Mouse (Mus musculus) testis, adult 2 months (tissue): ENCODE measurements around the gene Nfib. TPM values are rescaled to one million over a fixed set of nuclear protein-coding genes. Genes with fewer than 3 reads are reported as not detected.

Experiments used
- H3K27ac ChIP-seq: fragments of 200-500 bp; 2 replicates; pipeline ENCODE4 v1.5.1; 2012; ENCODE audit warnings: low read depth, low read length; ENCODE audit not compliant: control insufficient read depth, insufficient read depth
- H3K27me3 ChIP-seq: fragments of 200-500 bp; 2 replicates; pipeline ENCODE4 v1.6.1; 2012; ENCODE audit warnings: mild to moderate bottlenecking, low read length, moderate library complexity; ENCODE audit not compliant: control insufficient read depth, insufficient read depth
- H3K36me3 ChIP-seq: fragments of 200-500 bp; 2 replicates; pipeline ENCODE4 v1.6.1; 2012; ENCODE audit warnings: mild to moderate bottlenecking, low read length; ENCODE audit not compliant: control insufficient read depth, insufficient read depth
- H3K4me1 ChIP-seq: fragments of 200-500 bp; 2 replicates; pipeline ENCODE4 v1.6.1; 2012; ENCODE audit warnings: low read length; ENCODE audit not compliant: control insufficient read depth, insufficient read depth
- H3K4me3 ChIP-seq: fragments of 200-500 bp; 2 replicates; pipeline ENCODE4 v1.5.1; 2012; ENCODE audit warnings: low read depth, mild to moderate bottlenecking, low read length, moderate library complexity, mixed read lengths; ENCODE audit not compliant: control insufficient read depth
- CTCF ChIP-seq: fragments of 200-500 bp; IDR thresholded peaks from 2 replicates; pipeline ENCODE4 v1.5.1; 2012; ENCODE audit warnings: low read depth, mild to moderate bottlenecking, inconsistent platforms, low read length, moderate library complexity; ENCODE audit not compliant: control insufficient read depth, insufficient read depth, insufficient replicate concordance
- POLR2A ChIP-seq: fragments of 200-500 bp; IDR thresholded peaks from 2 replicates; pipeline ENCODE4 v1.6.1; 2012; ENCODE audit warnings: low read depth, mild to moderate bottlenecking, inconsistent platforms, low read length, moderate library complexity; ENCODE audit not compliant: control insufficient read depth
- polyA plus RNA-seq: library from polyadenylated mRNA; depleted of rRNA; stranded (reverse); fragments of >200 nt; gene quantifications from 2 replicates; pipeline ENCODE4 v1.2.3, GENCODE M21; 2012

Gene Nfib
- polyA plus RNA-seq, 1 experiment, result 1.2 TPM

GRCm38 (mm10) chr4:82723048-82723447 is 17.5 kb upstream of the Nfib start:
- H3K4me1 ChIP-seq, result no peaks in the 10 kb centered on the region
- no peaks in the 10 kb centered on the region for H3K27me3 ChIP-seq
- TF ChIP-seq CTCF (no peak), POLR2A (no peak)

GRCm38 (mm10) chr4:82715833-82716232 is 10.3 kb upstream of the Nfib start:
- Histone ChIP-seq H3K4me1 (no peaks in the 10 kb centered on the region), H3K27ac (no peak overlapping the region), H3K27me3 (no peaks in the 10 kb centered on the region), H3K4me3 (no peak overlapping the region), H3K36me3 (no peaks in the 10 kb centered on the region)
- TF ChIP-seq POLR2A (no peak), CTCF (no peak)

More at GRCm38 (mm10) chr4:82723048-82723447, 17.5 kb upstream of the Nfib start:
- Histone ChIP-seq H3K4me3 (no peak overlapping the region), H3K36me3 (no peaks in the 10 kb centered on the region), H3K27ac (no peak overlapping the region)

- Histone ChIP-seq H3K4me1 (no peaks in the 10 kb centered on the region), H3K4me3 (no peak overlapping the region), H3K36me3 (no peaks in the 10 kb centered on the region), H3K27me3 (no peaks in the 10 kb centered on the region), H3K27ac (no peak overlapping the region)
- TF ChIP-seq CTCF (no peak), POLR2A (no peak)
Measured at GRCm38 (mm10) chr4:82711611-82712295, 6.2 kb upstream of the Nfib start.

GRCm38 (mm10) chr4:82709666-82710065 is 4.1 kb upstream of the Nfib start:
- H3K36me3 ChIP-seq, result no peaks in the 10 kb centered on the region
- TF ChIP-seq POLR2A, result no peak
- no peak for TF ChIP-seq CTCF
- H3K4me1 ChIP-seq, result no peaks in the 10 kb centered on the region
- H3K4me3 ChIP-seq, result no peak overlapping the region
- no peak overlapping the region for H3K27ac ChIP-seq
- H3K27me3 ChIP-seq, result no peaks in the 10 kb centered on the region

GRCm38 (mm10) chr4:82706012-82706411 is 462 bp upstream of the Nfib start:
- Histone ChIP-seq H3K4me1 (no peaks in the 10 kb centered on the region), H3K27ac (no peak overlapping the region)

GRCm38 (mm10) chr4:82704079-82704830 is 1.3 kb downstream of the Nfib start:
- Histone ChIP-seq H3K4me3 (no peak overlapping the region), H3K4me1 (no peaks in the 10 kb centered on the region), H3K27ac (no peak overlapping the region), H3K36me3 (no peaks in the 10 kb centered on the region), H3K27me3 (no peaks in the 10 kb centered on the region)
- no peak for TF ChIP-seq CTCF
- no peak for TF ChIP-seq POLR2A

More at GRCm38 (mm10) chr4:82706012-82706411, 462 bp upstream of the Nfib start:
- Histone ChIP-seq H3K36me3 (no peaks in the 10 kb centered on the region), H3K4me3 (no peak overlapping the region), H3K27me3 (no peaks in the 10 kb centered on the region)
- no peak for TF ChIP-seq POLR2A
- no peak for TF ChIP-seq CTCF

- Histone ChIP-seq H3K27ac (no peak overlapping the region), H3K27me3 (no peaks in the 10 kb centered on the region), H3K4me1 (peaks cover 3% of the 10 kb centered on the region), H3K4me3 (no peak overlapping the region), H3K36me3 (no peaks in the 10 kb centered on the region)
- TF ChIP-seq CTCF (no peak), POLR2A (no peak)
Measured at GRCm38 (mm10) chr4:82702808-82703207, 2.7 kb downstream of the Nfib start.

- no peaks in the 10 kb centered on the region for H3K36me3 ChIP-seq
- no peak overlapping the region for H3K4me3 ChIP-seq
- TF ChIP-seq CTCF, result no peak
- no peak for TF ChIP-seq POLR2A
- no peaks in the 10 kb centered on the region for H3K27me3 ChIP-seq
- H3K27ac ChIP-seq, result no peak overlapping the region
- peaks cover 3% of the 10 kb centered on the region for H3K4me1 ChIP-seq
Measured at GRCm38 (mm10) chr4:82699504-82699903, 6.0 kb downstream of the Nfib start.
